Mouse (Mus musculus): Measurements from ENCODE around the gene Tubgcp5. TPM values are rescaled to one million over a fixed set of nuclear protein-coding genes. Genes with fewer than 3 reads are reported as not detected.

Gene Tubgcp5
- polyA plus RNA-seq, 1 experiment from 2014 or later = 18.1 TPM

- H3K9me3 ChIP-seq = no peaks in the 10 kb centered on the region
- H3K27ac ChIP-seq (replicated peaks) = no peak overlapping the region
- 86% methylated on average over 6 of the region's 6 CpGs for WGBS
- H3K4me2 ChIP-seq = no peak overlapping the region
- peaks cover 36% of the 10 kb centered on the region for H3K36me3 ChIP-seq
- ATAC-seq (ENCODE audit: extremely low read depth, insufficient number of reproducible peaks, low FRiP score, low TSS enrichment) = no peak
- H3K4me1 ChIP-seq = peaks cover 15% of the 10 kb centered on the region; the same call in 1 of the 2 replicates
- no peaks in the 10 kb centered on the region for H3K27me3 ChIP-seq (replicated peaks)
- no peak overlapping the region for H3K4me3 ChIP-seq
- H3K9ac ChIP-seq = no peak overlapping the region
These were observed 76.5 kb downstream of the Tubgcp5 start for GRCm38 (mm10) chr7:55870340-55871020.

GRCm38 (mm10) chr7:55871476-55871875, 77.5 kb downstream of the Tubgcp5 start:
- H3K9me3 ChIP-seq = no peaks in the 10 kb centered on the region
- H3K4me3 ChIP-seq = no peak overlapping the region
- H3K27ac ChIP-seq (replicated peaks) = no peak overlapping the region
- H3K4me2 ChIP-seq = no peak overlapping the region
- no peak overlapping the region for H3K9ac ChIP-seq
- 76% methylated on average over 5 of the region's 5 CpGs for WGBS
- ATAC-seq (ENCODE audit: extremely low read depth, insufficient number of reproducible peaks, low FRiP score, low TSS enrichment) = no peak
- no peaks in the 10 kb centered on the region for H3K27me3 ChIP-seq (replicated peaks)
- peaks cover 15% of the 10 kb centered on the region; the same call in 1 of the 2 replicates for H3K4me1 ChIP-seq
- peaks cover 46% of the 10 kb centered on the region for H3K36me3 ChIP-seq

DNA sequence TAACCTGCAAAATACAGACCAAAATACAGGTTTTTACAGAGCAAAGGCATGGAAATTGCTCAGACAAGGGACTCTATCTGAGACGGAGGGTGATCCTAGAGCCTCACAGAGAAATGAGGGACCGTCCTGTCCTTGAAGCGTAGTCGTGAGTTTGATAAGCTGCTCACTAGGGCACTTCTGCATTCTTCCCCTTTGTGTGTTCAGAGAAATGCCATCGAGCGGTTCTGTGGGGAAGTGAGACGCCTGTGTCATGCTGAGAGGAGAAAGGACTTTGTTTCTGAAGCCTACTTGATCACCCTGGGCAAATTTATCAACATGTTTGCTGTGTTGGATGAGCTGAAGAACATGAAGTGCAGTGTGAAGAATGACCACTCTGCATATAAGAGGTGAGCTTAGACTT, 80.7 kb downstream of the Tubgcp5 start:
- Histone ChIP-seq H3K4me1 (peaks cover 18% of the 10 kb centered on the region; the same call in 1 of the 2 replicates), H3K4me3 (no peak overlapping the region), H3K27me3 (replicated peaks) (no peaks in the 10 kb centered on the region), H3K9me3 (no peaks in the 10 kb centered on the region), H3K9ac (no peak overlapping the region), H3K4me2 (no peak overlapping the region), H3K27ac (replicated peaks) (no peak overlapping the region), H3K36me3 (peaks cover 78% of the 10 kb centered on the region)
- no peak for ATAC-seq (ENCODE audit: extremely low read depth, insufficient number of reproducible peaks, low FRiP score, low TSS enrichment)
- WGBS = 58% methylated on average over 7 of the region's 7 CpGs

DNA sequence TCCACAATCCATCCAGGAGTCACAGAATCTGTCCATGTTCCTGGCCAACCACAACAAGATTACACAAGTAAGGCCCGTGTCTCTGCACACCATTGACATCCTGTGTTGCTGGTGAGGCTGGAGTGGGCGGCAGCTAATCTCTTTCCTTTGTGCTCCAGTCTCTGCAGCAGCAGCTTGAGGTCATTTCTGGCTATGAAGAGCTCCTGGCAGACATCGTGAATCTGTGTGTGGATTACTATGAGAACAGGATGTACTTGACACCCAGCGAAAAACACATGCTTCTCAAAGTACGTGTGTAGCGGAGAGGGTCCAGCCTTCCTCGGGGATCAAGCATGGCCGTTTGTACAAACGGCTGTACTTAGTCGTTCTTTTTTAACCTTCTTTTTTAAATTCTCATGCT, 83.8 kb downstream of the Tubgcp5 start:
- 0 out of 2 replicates have a peak, but pooled peaks have one; percentile 54 for ATAC-seq (ENCODE audit: extremely low read depth, insufficient number of reproducible peaks, low FRiP score, low TSS enrichment)
- no peak overlapping the region for H3K4me3 ChIP-seq
- no peak overlapping the region for H3K9ac ChIP-seq
- H3K27me3 ChIP-seq (replicated peaks) = no peaks in the 10 kb centered on the region
- no peaks in the 10 kb centered on the region for H3K9me3 ChIP-seq
- WGBS = 63% methylated on average over 10 of the region's 10 CpGs
- 0 out of 2 replicates have a peak, but pooled peaks cover 7% of the 10 kb centered on the region for H3K4me1 ChIP-seq
- H3K36me3 ChIP-seq = peaks cover 99% of the 10 kb centered on the region
- H3K27ac ChIP-seq (replicated peaks) = peak overlapping the region; percentile 40; the same call in 1 of the 2 replicates
- no peak overlapping the region for H3K4me2 ChIP-seq

DNA sequence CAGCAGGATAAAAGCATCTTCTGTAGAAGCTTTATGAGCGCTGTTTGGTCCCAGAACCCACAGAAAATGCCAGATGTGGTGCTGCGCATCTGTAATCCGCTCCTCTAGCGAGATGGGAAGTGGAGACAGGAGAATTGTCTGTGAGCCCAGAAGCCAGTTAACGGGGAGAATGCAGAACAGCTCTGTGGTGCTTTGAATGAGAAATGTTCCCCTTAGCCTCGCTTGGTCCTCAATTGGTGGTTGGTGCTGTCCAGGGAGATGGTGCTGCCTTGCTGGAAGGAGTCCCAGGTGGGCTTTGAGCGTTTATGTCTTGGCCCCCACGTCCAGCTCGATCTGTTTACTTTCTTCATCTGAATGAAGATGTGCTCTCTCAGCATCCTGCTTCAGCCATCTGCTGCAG, 86.9 kb downstream of the Tubgcp5 start:
- Histone ChIP-seq H3K27ac (replicated peaks) (no peak overlapping the region), H3K9ac (no peak overlapping the region), H3K4me1 (0 out of 2 replicates have a peak, but pooled peaks cover 9% of the 10 kb centered on the region), H3K27me3 (replicated peaks) (no peaks in the 10 kb centered on the region), H3K36me3 (peaks cover 86% of the 10 kb centered on the region), H3K4me3 (no peak overlapping the region), H3K9me3 (no peaks in the 10 kb centered on the region), H3K4me2 (no peak overlapping the region)
- no peak for ATAC-seq (ENCODE audit: extremely low read depth, insufficient number of reproducible peaks, low FRiP score, low TSS enrichment)
- WGBS = 78% methylated on average over 9 of the region's 9 CpGs

Other genes with a start within 250 kb of the Tubgcp5 start
- 0.15 and 0.62 TPM in 2 replicates for gene Siglech, start 26.0 kb upstream of the Tubgcp5 start, polyA plus RNA-seq (2015; fragmentation: Nextera tagmentation; extraction: Ambion mirVana)
- 50.3 and 51.6 TPM in 2 replicates for gene Cyfip1, start 47.6 kb downstream of the Tubgcp5 start, polyA plus RNA-seq (2015; fragmentation: Nextera tagmentation; extraction: Ambion mirVana)
- gene Nipa2, start 168.3 kb downstream of the Tubgcp5 start, polyA plus RNA-seq (2015; fragmentation: Nextera tagmentation; extraction: Ambion mirVana) = 35.3 and 36.2 TPM in 2 replicates
- 3.6 and 4.6 TPM in 2 replicates for gene Nipa1, start 225.8 kb downstream of the Tubgcp5 start, polyA plus RNA-seq (2015; fragmentation: Nextera tagmentation; extraction: Ambion mirVana)

Data from heart, embryonic 13.5 days (tissue).